In genomic region chr9:48824533-48825130, GRCm38 (mm10) we compare ENCODE assay signal across 17 mouse cellular contexts. TPM values are rescaled to one million over a fixed set of nuclear protein-coding genes. Genes with fewer than 3 reads are reported as not detected.
DNase-seq lines count a peak whose midpoint lies in the region; ATAC-seq and TF ChIP-seq lines count a peak whose summit lies in the region.
"Had no signal": no experiment of that assay in that cellular context is flagged by ENCODE, and none has a peak within 500 bp of the region (broad histone marks: within the 10 kb centered on the region; RNA-seq: fewer than 3 reads in every experiment).

No protein-coding gene starts in this region.

- in situ Hi-C loops in CH12.LX (cut with MboI; ENCODE audit: low pct_ligation_motif_present, low pct_unique_long_range_greater_than_20kb, low sequenced_read_pairs): no loop called here

- intact Hi-C loops in heart, postnatal 10 days (cut with DNase I): no loop called here

- 81% methylated on average over 12 of the region's 12 CpGs for WGBS in lung, postnatal 0 days
- WGBS in embryonic facial prominence, embryonic 10.5 days: 64% methylated on average over 12 of the region's 12 CpGs

- no peak overlapping the region for H3K4me3 ChIP-seq in lung, postnatal 0 days (ENCODE audit: low read depth, low read length)
- peak overlapping the region in 1 of 3 experiments; percentile 31 for H3K4me3 ChIP-seq in CH12.LX (replicated peaks in 1 of 3; ENCODE audit: low read depth in 2 of 3, low read length in 2 of 3, poor library complexity in 1 of 3)
- H3K4me3 ChIP-seq in embryonic facial prominence, embryonic 10.5 days: no peak overlapping the region
- H3K4me3 ChIP-seq: neural tube, embryonic 12.5 days had no signal

- no peak overlapping the region for H3K4me2 ChIP-seq in lung, postnatal 0 days (replicated peaks; ENCODE audit: low read depth, low read length)
- H3K4me2 ChIP-seq in CH12.LX (ENCODE audit: insufficient read depth, low read depth, poor library complexity, severe bottlenecking): peak overlapping the region; percentile 58; the same call in 1 of the 2 replicates
- H3K4me2 ChIP-seq: liver, embryonic 11.5 days; neural tube, embryonic 12.5 days had no signal

- H3K79me2 ChIP-seq in CH12.LX (replicated peaks; ENCODE audit: control insufficient read depth, extremely low read depth, insufficient read depth, poor library complexity, severe bottlenecking): peaks cover 6% of the 10 kb centered on the region

- H3K4me1 ChIP-seq in lung, postnatal 0 days (ENCODE audit: insufficient read depth, low read depth, low read length): peaks cover 31% of the 10 kb centered on the region; the same call in 1 of the 2 replicates
- H3K4me1 ChIP-seq in CH12.LX (ENCODE audit: control insufficient read depth in 1 of 2, insufficient read depth in 2 of 2): peaks cover 31 to 72% of the 10 kb centered on the region in 2 experiments
- H3K4me1 ChIP-seq in embryonic facial prominence, embryonic 10.5 days: peaks cover 79% of the 10 kb centered on the region

- dilution Hi-C loops in CH12.LX (cut with MboI; ENCODE audit: extremely low pct_ligation_motif_present, extremely low pct_unique_long_range_greater_than_20kb, low sequenced_read_pairs): no loop called here

- peaks cover 25% of the 10 kb centered on the region; the same call in 1 of the 2 replicates for H3K36me3 ChIP-seq in lung, postnatal 0 days (ENCODE audit: insufficient read depth, low read length)
- H3K36me3 ChIP-seq in CH12.LX (replicated peaks in 1 of 2; ENCODE audit: control insufficient read depth in 1 of 2, insufficient read depth in 1 of 2, low read length in 1 of 2): no peaks in the 10 kb centered on the region
- H3K36me3 ChIP-seq in embryonic facial prominence, embryonic 10.5 days (replicated peaks): peaks cover 32% of the 10 kb centered on the region
- H3K36me3 ChIP-seq: neural tube, embryonic 12.5 days had no signal

- no peaks in the 10 kb centered on the region for H3K27me3 ChIP-seq in lung, postnatal 0 days (replicated peaks; ENCODE audit: insufficient read depth, low read length)
- H3K27me3 ChIP-seq in CH12.LX (replicated peaks): no peaks in the 10 kb centered on the region
- H3K27me3 ChIP-seq in embryonic facial prominence, embryonic 10.5 days (replicated peaks; ENCODE audit: low read depth, poor library complexity, severe bottlenecking): peaks cover 30% of the 10 kb centered on the region
- H3K27me3 ChIP-seq: neural tube, embryonic 12.5 days had no signal

- no peak for ATAC-seq in lung, postnatal 0 days
- ATAC-seq: forebrain, postnatal 0 days had no signal

- no peak for TF ChIP-seq POLR2A in CH12.LX (IDR thresholded peaks at IDR 0.05; ENCODE audit: low read depth, low read length)

- peak overlapping the region; percentile 8; the same call in 1 of the 2 replicates for H3K9ac ChIP-seq in lung, postnatal 0 days (replicated peaks; ENCODE audit: low read depth)
- no peak overlapping the region for H3K9ac ChIP-seq in CH12.LX (ENCODE audit: insufficient read depth, low read depth)
- H3K9ac ChIP-seq: forebrain, postnatal 0 days; neural tube, embryonic 12.5 days had no signal

- TF ChIP-seq CTCF in lung, postnatal 0 days (IDR thresholded peaks at IDR 0.05): no peak
- TF ChIP-seq CTCF in CH12.LX (conservative IDR thresholded peaks at IDR 0.05 in 1 of 2, IDR thresholded peaks at IDR 0.05 in 1 of 2; ENCODE audit: low read depth in 2 of 2, low read length in 2 of 2): no peak

- TF ChIP-seq RAD21 in CH12.LX (IDR thresholded peaks at IDR 0.05; ENCODE audit: low read depth, low read length): no peak

- DNase-seq in heart, adult 11 months: peak; percentile 93
- no peak for DNase-seq in heart, postnatal 10 days
- no peak for DNase-seq in lung, postnatal 0 days (ENCODE audit: low spot score)
- no peak for DNase-seq in lung, postnatal 36 days
- no peak for DNase-seq in CH12.LX (ENCODE audit: extremely low read depth)
- DNase-seq in embryonic facial prominence, embryonic 10.5 days (ENCODE audit: low spot score): no peak
- DNase-seq in cerebellum, postnatal 10 days: no peak
- DNase-seq in testis, postnatal 14 days (ENCODE audit: low spot score): no peak
- DNase-seq: adrenal gland, adult 2 months; cerebellum, adult 8-10 months; kidney, adult 11 months; lung, adult 2 months; thymus, postnatal 25 days had no signal

- no peaks in the 10 kb centered on the region for H3K9me3 ChIP-seq in lung, postnatal 0 days (ENCODE audit: low read length)
- no peaks in the 10 kb centered on the region for H3K9me3 ChIP-seq in CH12.LX (replicated peaks; ENCODE audit: low read length)
- no peaks in the 10 kb centered on the region for H3K9me3 ChIP-seq in embryonic facial prominence, embryonic 10.5 days
- H3K9me3 ChIP-seq: neural tube, embryonic 12.5 days had no signal

- no peak for TF ChIP-seq EP300 in lung, postnatal 0 days (IDR thresholded peaks at IDR 0.05)
- no peak for TF ChIP-seq EP300 in CH12.LX (IDR thresholded peaks at IDR 0.05; ENCODE audit: low read length)

- no peak overlapping the region for H3K27ac ChIP-seq in lung, postnatal 0 days (ENCODE audit: low read length)
- peak overlapping the region; percentile 92 for H3K27ac ChIP-seq in CH12.LX (ENCODE audit: insufficient read depth, low read depth)
- H3K27ac ChIP-seq in embryonic facial prominence, embryonic 10.5 days (replicated peaks): peak overlapping the region; percentile 70
- H3K27ac ChIP-seq: neural tube, embryonic 12.5 days had no signal

TF ChIP-seq in CH12.LX, 34 proteins besides CTCF, POLR2A, EP300 and RAD21:
- no peak for TF ChIP-seq JUN (IDR thresholded peaks at IDR 0.05; ENCODE audit: insufficient read depth, low read depth, low read length)
- no peak for TF ChIP-seq ZC3H11A (IDR thresholded peaks at IDR 0.05; ENCODE audit: low read depth, low read length)
- TF ChIP-seq TBP (conservative IDR thresholded peaks at IDR 0.05; ENCODE audit: low read depth, low read length): no peak
- TF ChIP-seq ZKSCAN1 (IDR thresholded peaks at IDR 0.05; ENCODE audit: borderline replicate concordance, low read depth, low read length): no peak
TF ChIP-seq in CH12.LX: peak in this region for 0.

RNA-seq across cellular contexts. Expression of gene Zbtb16, which starts 11.4 kb away (rescaled TPM):
- 100 to 1,000 TPM in 1 of 2 experiments, 10 to 100 TPM in 1; 25.5 to 199 TPM for total RNA-seq in heart, postnatal 10 days (2021)
- 3.9 and 19.7 TPM in 2 replicates for polyA plus RNA-seq in lung, postnatal 0 days (2015; fragmentation: Nextera tagmentation; extraction: Ambion mirVana)
- total RNA-seq in CH12.LX (2012; rRNA removed) (1.7 and 3.0 TPM in 2 replicates), CH12.LX (2014; rRNA removed) (0.34 TPM in 2 replicates)
- polyA plus RNA-seq in CH12.LX (2012; ENCODE audit: insufficient read length, low read depth): 0.90 and 1.0 TPM in 2 replicates
- polyA plus RNA-seq in embryonic facial prominence, embryonic 10.5 days (2016; fragmentation: Nextera tagmentation; extraction: Ambion mirVana): 15.8 and 21.0 TPM in 2 replicates
- polyA plus RNA-seq: C2C12 had no signal
